Mouse (Mus musculus) right cerebral cortex, postnatal 25 days (tissue): ENCODE data around the gene Gpr1.

Source experiments
- DNase-seq: peaks from one replicate; pipeline ENCODE4 v3.0.0; 2022

Gpr1 gene

DNA sequence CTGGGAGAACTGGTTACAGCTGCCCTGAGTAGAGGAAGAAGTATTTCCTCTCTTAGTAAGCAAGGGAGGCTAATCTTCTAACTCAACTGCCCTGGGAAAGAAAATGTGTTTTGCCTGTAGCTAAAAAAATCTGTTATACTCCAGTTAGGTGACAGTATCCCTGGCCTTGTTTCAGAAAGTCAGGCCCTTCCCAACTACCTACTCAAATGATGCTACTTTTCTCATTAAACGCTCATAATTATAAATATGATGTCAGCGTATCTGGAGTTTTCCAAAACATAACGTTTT, at the start of gene Gpr1:
Gene Gpr1 (minus strand): TSS at position 273 of the 288 bp plus-strand sequence.
- no peak for DNase-seq

GRCm38 (mm10) chr1:63263671-63264070, 49.3 kb upstream of the Gpr1 start:
- DNase-seq, result no peak

DNA sequence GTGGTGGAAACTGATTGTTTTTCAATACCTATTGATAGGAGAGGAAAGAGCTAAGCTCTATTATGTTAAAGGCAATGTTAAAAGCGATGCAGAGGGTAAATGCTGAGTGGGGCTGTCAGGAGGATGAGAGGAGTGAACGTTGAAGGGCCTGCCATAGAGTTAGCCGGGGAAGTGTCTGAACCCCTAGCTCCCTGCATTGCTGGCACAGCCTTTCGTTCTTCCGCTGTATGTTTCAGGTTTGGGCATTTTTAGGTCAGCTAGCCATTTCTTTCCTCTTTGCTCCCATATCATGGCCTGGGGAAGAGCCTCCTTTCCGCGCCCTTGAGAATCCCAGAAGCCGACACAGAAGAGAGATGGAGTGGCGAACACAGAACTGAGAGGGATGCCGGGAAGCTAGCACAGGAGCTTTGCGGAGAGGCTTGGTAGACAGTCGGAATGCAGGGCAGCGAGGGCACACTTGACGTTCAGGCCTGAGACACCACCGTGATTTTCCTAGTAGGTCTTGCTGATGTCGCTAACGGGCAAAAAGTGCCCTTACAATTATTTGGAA, 46.8 kb upstream of the Gpr1 start:
- no peak for DNase-seq

DNA sequence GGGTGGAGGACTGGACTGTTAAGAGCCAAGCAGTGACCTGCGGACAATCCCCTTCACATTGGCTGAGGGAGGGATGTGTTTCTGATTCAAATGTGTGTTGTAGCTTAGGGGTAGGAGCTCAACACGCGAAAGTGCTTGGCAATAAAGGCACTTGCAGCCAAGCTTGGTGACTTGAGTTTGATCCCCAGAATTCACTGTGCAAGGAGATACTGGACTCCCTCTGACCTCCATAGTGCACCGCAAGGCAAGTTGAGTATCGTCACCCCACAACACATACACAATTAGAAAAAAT, 46.3 kb upstream of the Gpr1 start:
- no peak for DNase-seq

DNA sequence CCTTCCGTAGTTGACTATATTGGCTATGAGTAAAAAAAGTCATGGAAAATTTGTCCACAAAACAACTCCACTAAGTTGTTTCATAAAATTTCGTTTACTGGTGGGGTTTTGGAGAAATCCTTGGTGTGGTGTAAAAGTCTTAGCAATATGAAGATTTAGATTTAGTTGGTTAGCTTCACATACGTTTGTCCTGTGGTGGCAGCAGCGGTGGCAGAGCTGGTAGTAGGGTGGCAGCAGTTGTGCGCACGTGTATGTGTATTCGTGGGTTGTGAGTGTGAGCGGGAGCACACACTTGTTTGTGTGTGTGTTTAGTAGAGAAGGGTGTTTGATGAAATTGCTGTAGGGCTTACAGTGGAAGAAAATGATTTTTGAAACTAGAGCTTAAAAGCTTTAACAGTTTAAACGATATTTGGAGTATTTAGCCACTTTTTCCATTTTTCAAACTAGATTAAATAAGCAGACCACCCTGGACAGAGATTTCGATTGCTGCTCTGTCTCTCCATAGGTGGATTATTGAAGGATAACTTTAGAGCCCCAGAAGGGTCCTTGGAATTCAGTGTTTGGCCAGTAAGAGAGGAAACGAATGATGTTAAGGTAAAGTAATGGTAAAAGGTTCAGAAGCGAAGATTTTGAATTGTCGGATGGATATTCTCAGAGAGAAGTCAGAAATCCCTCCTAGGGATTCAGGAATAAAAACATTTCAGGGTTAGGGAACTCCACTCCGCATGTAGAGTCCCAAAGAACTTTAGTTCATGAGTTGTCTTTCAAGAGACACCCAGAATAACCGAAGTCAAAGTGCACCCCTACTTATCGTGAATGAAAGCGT, 45.8 kb upstream of the Gpr1 start:
- DNase-seq, result no peak

DNA sequence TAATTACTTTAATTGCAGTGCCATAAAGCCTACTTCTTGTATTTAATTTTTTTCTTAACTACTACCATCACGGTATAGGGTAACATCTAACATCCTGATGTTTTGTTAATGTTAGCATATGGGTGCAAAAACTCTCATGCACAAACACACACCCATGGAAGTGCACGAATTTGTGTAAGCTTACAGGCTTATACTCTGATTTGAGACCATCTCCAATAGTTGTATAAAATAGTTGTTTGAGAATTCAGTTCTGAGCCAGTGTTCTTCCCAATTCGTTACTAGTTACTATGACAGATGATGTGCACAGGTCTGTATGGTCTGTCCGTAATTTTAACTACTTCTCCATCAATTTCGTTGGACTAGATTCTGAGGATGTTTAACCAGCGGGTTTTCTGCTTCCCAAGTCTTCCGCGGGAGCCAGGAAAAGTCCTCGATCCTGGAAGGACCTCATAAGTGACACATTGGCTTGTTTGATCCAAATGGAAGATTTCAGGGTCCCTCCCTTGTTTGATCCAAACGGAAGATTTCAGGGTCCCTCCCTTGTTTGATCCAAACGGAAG, 45.0 kb upstream of the Gpr1 start:
- DNase-seq, result no peak

GRCm38 (mm10) chr1:63258501-63258900, 44.2 kb upstream of the Gpr1 start:
- DNase-seq, result no peak

DNA sequence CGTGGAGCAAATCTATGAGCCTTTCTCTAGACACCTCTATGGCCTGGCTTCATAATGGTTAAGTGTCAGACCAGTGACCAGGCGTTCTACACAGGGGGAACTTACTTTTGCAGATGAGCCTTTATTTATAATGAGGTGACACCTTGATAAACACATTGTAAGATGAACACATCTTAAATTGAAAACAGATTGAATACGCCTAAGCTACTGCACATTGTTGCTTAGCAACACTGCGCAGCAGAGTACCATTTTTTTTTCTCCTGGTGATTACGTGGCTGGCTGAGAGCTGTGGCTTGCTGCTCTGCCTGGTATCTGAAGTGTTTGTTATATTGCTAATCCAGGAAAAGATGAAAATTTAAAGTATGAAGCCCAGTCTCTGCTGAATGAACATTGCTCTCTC, 41.7 kb upstream of the Gpr1 start:
- no peak for DNase-seq

GRCm38 (mm10) chr1:63255101-63255500, 40.8 kb upstream of the Gpr1 start:
- DNase-seq, result no peak

DNA sequence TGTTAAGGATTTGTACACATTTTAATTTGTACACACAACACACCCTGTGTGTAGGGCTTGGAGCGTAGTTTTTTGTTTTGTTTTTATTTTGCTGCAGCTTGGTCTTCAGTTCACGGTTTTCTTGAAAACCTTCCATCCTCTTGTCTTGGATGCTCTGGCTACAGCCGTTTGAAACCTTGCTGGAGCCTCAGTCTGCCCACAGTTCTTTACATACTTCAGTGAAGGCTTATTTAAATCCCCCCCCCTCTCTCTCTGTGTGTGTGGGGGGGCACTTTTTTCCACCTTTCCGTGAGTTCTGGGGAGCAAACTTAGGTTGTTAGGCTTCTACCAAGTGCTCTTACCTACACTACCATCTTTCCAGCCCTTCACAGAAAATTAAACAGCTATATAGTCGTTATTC, 38.9 kb upstream of the Gpr1 start:
- no peak for DNase-seq

- no peak for DNase-seq
Measured at GRCm38 (mm10) chr1:63252351-63253209, 38.2 kb upstream of the Gpr1 start.

DNA sequence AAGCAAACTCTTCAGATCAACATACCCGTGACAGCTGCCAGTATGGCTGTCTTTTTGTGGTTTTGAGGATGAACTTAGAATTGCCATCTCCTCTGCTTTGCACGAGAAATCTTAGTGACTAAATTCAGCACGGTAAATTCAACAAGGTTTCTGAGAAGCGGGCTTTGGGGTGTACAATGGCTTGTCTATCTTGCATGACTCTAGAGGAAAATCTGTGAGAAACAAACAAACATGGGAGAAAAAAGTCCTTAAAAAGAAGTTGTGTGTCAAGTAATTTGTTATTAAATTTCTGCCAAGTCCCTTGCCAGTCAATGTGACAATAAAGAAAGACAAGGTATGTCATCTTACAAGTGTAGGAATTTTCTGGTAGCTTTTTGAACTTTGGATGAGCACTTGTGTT, 34.9 kb upstream of the Gpr1 start:
- DNase-seq, result no peak

- no peak for DNase-seq
Measured at GRCm38 (mm10) chr1:63248360-63248851, 34.1 kb upstream of the Gpr1 start.

- no peak for DNase-seq
Measured at GRCm38 (mm10) chr1:63247831-63248359, 33.6 kb upstream of the Gpr1 start.

DNA sequence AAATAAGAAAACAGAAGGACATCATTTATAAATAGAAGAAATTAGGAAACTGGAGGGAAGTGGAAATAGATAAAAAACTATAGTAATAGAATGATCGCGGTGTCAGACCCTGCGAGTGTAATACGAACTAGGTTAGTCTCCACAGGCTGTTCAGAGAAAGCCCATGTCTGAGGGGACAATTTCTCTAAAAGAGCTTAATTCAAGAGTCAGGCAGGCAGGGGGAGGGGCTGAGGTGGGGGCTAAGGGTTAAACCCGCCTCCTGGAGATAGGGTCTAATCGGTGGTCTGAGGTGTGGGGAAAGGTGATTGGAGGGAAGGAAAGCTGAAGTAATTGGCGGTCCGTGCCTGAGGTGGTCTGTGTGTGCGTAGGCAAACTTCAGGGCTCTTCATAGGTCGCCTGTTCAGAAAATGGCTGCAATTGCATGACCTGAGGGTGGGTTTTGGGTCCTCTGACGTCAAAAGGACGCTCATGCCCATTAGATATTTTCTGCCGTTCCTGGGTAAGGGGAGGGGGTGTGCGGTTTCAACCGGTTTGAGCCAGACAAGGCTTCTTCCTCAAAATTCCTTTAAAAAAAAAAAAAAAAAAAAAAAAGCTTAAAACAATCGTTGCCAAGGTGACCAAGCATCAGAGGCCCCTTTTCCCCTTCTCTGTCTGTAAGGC, 32.6 kb upstream of the Gpr1 start:
- no peak for DNase-seq

GRCm38 (mm10) chr1:63243854-63244253, 29.5 kb upstream of the Gpr1 start:
- DNase-seq, result no peak

DNA sequence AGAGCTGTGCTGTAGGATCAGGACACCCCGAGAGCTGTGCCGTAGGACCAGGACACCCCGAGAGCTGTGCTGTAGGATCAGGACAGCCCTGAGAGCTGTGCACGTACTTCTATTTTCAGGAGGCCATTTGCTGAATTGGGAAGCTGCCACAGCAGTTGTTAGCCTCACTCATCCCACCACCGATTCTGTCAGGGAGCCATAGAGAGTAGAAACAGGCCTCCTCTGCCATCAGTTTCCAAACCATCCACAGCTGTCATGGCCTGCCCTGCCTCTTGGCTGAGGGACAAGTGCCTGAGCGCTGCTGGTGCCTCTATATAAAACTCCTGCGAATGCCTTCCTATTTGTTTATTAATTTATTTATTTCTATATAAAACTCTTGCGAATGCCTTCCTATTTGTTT, 25.4 kb upstream of the Gpr1 start:
- no peak for DNase-seq

DNA sequence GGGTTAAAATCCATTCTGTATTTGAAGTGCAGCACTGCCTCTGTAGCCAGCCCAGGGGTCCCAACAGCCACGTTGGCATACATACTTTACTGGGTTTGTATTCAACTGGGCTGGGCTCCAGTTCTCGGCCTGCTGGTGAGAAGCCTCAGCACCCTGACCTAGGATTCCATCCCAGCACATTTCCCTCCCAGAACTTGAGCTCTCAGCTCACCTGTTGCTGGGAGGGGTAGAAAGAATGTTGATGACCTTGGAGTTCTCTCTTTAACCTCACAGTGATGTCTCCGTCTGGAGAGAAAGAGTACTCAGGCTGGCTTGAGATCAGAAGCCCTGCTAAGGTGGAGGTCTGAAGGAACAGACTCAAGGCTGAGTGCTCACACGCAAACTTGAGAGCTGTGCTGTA, 25.0 kb upstream of the Gpr1 start:
- DNase-seq, result no peak

- no peak for DNase-seq
Measured at GRCm38 (mm10) chr1:63237371-63237770, 23.0 kb upstream of the Gpr1 start.

- DNase-seq, result no peak
Measured at GRCm38 (mm10) chr1:63227241-63227640, 12.9 kb upstream of the Gpr1 start.

GRCm38 (mm10) chr1:63225890-63226289, 11.5 kb upstream of the Gpr1 start:
- DNase-seq, result no peak

DNA sequence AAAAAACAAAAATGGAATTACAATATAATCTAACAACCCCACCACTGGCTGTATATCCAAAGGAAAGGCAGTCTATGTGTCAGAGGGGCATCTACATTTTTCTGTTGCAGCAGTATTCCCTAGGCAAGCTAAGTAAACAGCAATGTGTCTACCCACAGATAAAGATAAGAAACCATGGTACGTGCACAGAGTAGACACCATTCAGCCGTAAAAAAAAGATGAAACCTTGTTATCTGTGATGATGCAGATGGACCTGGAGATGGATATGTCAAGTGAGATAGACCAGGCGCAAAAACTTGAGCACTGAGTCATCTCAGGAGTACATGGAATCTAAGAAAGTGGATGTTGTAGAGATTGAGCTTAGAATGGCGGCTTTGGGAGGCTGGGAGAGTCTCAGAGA, 10.7 kb upstream of the Gpr1 start:
- DNase-seq, result no peak

GRCm38 (mm10) chr1:63219277-63219676, 4.9 kb upstream of the Gpr1 start:
- DNase-seq, result no peak
